Mouse (Mus musculus) testis, postnatal 14 days (tissue): ENCODE measurements at regions not wholly inside any gene's neighbourhood (a gene's known extent, or its start where the extent isn't known, plus 50 kb on each side); places are given as distances from the start of the nearest gene placed in this dataset.

Source experiments
- DNase-seq: peaks from one replicate; pipeline ENCODE4 v3.0.0; 2021; ENCODE audit warnings: low spot score

GRCm38 (mm10) chr12:52400099-52400498, 103.7 kb upstream of the Arhgap5 start:
- no peak for DNase-seq

GRCm38 (mm10) chr12:52402711-52403110, 101.1 kb upstream of the Arhgap5 start:
- no peak for DNase-seq

- no peak for DNase-seq
Measured at GRCm38 (mm10) chr12:52406386-52406785, 97.4 kb upstream of the Arhgap5 start.

GRCm38 (mm10) chr12:52408307-52408895, 95.4 kb upstream of the Arhgap5 start:
- no peak for DNase-seq

- DNase-seq = no peak
Measured at GRCm38 (mm10) chr12:52409221-52409620, 94.6 kb upstream of the Arhgap5 start.

GRCm38 (mm10) chr12:52412172-52412571, 91.6 kb upstream of the Arhgap5 start:
- DNase-seq = no peak

- no peak for DNase-seq
Measured at GRCm38 (mm10) chr12:52413046-52413473, 90.7 kb upstream of the Arhgap5 start.

- no peak for DNase-seq
Measured at GRCm38 (mm10) chr12:52422729-52423128, 81.0 kb upstream of the Arhgap5 start.

GRCm38 (mm10) chr12:52424336-52425034, 79.3 kb upstream of the Arhgap5 start:
- no peak for DNase-seq

GRCm38 (mm10) chr12:52429935-52430334, 73.8 kb upstream of the Arhgap5 start:
- no peak for DNase-seq

- DNase-seq = no peak
Measured at GRCm38 (mm10) chr12:52431933-52432332, 71.8 kb upstream of the Arhgap5 start.

GRCm38 (mm10) chr12:52434021-52434420, 69.8 kb upstream of the Arhgap5 start:
- no peak for DNase-seq

- no peak for DNase-seq
Measured at GRCm38 (mm10) chr12:52435321-52435720, 68.5 kb upstream of the Arhgap5 start.

- no peak for DNase-seq
Measured at GRCm38 (mm10) chr12:52435795-52436211, 68.0 kb upstream of the Arhgap5 start.

- DNase-seq = no peak
Measured at GRCm38 (mm10) chr12:52436941-52437340, 66.8 kb upstream of the Arhgap5 start.

GRCm38 (mm10) chr12:52439241-52439640, 64.5 kb upstream of the Arhgap5 start:
- no peak for DNase-seq

- DNase-seq = no peak
Measured at GRCm38 (mm10) chr12:52440868-52441365, 62.9 kb upstream of the Arhgap5 start.

- no peak for DNase-seq
Measured at GRCm38 (mm10) chr12:52442337-52442736, 61.4 kb upstream of the Arhgap5 start.

- DNase-seq = no peak
Measured at GRCm38 (mm10) chr12:52445731-52446130, 58.0 kb upstream of the Arhgap5 start.

GRCm38 (mm10) chr12:52446501-52446900, 57.3 kb upstream of the Arhgap5 start:
- no peak for DNase-seq

- no peak for DNase-seq
Measured at GRCm38 (mm10) chr12:52447482-52447881, 56.3 kb upstream of the Arhgap5 start.

- DNase-seq = peak; percentile 19
Measured at GRCm38 (mm10) chr12:52448218-52448617, 55.6 kb upstream of the Arhgap5 start.

GRCm38 (mm10) chr12:52453890-52454289, 49.9 kb upstream of the Arhgap5 start:
- DNase-seq = no peak
